Mouse (Mus musculus): ENCODE results near the gene Zranb3.
"Not testable (repeated sequence)": the region's sequence is repeated elsewhere in the genome, so short reads cannot be mapped to it uniquely, and the experiment has no call there.

Gene Zranb3

DNA sequence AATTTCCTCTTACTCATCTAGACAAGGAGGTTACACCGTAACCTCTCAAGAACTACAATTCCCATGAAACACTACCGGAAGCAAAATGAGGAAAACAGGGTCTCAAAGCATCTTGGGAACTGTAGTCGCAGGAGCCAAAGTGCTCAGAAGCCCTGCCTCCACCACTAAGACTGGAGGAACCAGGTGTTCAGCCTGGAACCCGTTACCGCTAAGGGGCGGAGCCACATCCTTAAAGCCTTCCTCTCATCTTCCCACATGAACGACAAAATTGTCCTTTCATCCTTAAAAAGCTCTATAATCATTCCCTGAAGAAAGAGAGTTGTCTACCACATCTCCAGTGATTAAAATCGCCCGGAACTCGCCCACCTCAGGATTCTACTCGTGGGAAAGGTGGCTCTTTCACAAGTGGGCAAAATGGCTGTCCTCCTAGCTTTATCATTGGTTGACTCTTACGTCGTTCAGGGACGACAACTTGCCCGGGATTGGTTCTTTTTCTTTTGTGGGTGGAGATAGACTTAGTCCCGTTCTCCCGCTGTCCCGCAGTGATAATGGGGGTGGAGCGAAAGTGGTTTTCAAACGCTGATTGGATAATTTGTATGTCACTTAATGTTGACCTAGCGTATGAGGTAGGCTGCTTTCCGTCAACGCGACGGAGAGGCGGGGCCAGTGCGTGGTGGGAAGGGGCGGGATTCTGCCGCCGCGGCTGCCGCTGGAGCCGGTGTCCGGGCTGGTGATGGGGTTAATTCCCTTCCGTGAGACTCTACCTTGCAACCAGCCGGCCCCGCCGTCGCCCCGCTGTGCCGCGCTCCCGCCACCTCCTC is at the start of gene Zranb3, which contains the start of gene R3hdm1:
Gene Zranb3, minus strand, starts transcription at position 407 of the 821 bp plus-strand sequence.
Gene R3hdm1, plus strand, starts transcription at position 661 of the 821 bp plus-strand sequence.
- peak; percentile 100 for DNase-seq

DNA sequence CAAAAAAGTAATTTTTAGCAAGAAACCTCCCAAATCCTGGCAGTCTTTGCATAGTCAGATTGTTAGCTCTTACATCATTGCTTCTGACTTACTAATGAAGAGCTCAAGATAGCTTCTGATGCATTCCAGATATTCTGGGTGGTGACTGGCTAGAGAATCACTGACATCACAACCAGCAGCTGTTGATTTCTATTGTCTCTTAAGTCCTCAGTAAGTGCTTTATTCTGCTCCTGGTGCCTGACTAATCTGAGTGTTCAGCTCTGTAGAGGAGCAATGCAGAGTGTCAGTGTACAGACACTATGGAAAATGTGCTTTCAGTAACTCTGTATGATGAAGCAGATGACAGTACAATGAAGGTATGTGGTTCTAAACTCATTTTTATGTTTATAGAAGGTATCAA is 38.9 kb upstream of the Zranb3 start:
- peak; percentile 63 for DNase-seq

DNA sequence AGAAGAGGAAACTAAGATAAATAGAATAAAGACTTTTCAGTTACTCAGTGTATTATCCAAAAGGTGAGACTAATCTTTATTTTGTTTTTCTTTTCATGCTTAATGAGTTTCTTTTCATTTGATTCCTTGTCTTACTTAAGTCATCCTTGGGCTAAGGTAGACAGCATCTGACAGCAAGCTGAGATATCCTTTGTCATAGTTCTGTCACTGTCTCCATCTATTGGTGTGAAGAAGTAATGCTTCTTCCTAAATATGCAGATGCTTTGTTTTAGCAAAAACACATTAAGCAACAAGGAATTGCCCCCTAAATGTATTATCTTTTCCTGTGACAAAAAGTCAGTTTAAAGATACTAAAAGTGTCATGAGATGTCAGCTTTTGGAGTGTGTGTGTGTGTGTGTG is 38.2 kb upstream of the Zranb3 start:
- DNase-seq: peak; percentile 42

DNA sequence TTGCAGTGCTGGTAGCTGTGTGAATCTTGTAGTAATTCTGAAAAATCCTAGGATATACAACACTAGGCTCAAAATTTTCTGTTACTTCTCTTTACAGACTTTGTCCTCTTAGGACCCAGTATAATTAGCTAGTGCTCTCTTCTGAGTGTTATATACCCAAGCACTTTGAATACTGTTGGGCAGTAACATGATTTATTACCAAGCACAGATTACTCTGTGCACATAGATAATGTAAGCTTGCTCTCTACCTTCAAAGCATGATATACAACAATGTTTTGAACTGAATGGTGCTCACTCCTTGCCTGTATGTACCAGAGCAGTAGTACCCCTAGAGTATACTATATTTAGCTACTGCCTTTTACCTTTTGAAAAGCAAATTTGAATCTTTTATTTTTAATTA is 33.4 kb upstream of the Zranb3 start:
- not testable (repeated sequence) for DNase-seq

DNA sequence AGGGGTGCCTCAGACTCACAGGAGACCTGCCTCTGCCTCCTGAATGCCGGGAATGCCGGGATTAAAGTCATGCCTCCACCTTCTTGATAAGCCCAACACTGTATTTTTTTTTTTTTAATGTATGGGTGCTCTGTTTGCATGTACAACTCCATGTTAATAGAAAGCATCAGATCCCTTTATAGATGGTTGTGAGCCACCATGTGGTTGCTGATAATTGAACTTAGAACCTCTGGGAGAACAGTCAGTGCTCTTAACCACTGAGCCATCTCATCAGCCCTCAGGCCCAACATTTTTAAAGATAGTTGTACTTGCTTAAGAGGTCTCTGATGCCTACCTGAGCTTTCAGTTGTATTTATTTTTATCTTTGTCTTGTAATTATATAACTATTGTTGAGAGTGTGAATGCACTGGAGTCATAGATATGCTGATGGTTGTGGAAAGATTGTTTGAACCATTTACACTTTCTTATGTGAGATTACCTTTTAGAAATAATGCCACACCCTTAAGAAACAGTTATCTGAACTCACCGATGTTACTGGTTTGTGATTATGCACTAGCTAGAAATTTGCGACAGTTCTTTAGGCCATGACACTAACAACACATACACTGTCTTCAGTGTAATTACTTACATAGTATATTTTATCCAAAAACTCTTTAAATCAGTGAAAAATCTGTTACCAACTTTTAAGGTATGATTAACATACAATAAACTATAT is 18.2 kb upstream of the Zranb3 start:
- DNase-seq: no peak

DNA sequence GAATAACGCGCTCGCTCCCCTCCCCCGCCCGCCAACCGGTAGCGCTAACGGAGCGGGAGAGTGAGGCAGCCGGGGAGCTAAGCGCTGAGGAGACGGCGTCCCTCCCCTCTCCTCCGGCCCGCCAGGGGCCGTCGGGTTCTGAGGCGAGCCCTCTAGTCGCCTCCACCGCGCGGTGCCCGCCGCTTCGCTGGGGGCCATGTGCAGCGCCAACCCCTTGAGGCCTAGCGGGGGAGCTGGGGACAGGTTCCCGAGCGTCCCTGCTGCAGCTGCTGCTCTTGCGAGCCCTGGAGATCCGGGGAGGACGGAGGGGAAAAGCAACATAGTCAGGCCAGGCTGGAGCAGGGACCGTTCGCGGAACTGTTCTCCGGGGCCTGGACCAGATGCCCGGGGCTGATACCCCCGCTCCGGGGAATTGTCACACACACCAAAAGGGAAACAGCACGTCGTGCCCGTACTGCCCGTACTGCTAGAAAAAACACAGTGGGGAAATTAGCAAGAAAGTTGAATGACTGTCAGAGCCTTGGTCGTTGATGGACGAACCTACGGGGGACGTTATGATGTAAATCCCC is 757 bp upstream of the Zranb3 start:
- DNase-seq: no peak

DNA sequence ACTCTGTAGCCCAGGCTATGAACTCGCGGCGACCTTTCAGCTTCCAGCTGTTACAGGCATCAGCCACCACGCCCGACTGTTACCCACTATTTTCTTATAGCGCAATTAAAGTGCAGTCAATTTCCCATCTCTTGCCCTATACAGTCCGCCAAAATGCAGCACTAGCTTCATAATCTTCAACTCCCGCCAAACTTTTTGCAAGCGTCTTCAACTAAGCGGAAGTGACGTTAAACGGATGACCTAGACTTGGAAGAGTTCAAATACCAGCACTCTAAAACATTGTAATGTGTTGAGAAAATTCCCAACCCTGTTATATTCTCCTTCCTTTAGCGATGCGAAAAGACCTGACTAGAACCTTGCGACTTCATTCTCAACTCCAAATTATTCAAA is 601 bp downstream of the Zranb3 start:
- no peak for DNase-seq

DNA sequence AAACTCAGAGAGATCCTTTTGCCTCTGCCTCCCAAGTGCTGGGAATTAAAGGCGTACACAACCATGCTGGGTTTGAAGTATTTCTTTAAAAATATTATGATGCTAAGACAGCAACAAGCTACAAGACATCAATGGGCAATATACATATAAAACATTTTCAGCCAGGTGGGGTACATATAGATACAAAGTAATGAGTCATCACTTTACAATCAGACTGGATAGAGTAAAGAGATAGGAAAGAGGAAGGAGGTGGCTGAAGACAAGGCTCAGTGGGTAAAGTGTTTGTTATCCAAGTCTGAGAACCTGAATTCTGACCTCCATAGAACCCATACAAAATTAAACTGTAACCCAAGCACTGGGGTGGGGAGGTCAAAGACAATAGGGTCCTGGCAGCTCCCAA is 4.5 kb downstream of the Zranb3 start:
- no peak for DNase-seq

DNA sequence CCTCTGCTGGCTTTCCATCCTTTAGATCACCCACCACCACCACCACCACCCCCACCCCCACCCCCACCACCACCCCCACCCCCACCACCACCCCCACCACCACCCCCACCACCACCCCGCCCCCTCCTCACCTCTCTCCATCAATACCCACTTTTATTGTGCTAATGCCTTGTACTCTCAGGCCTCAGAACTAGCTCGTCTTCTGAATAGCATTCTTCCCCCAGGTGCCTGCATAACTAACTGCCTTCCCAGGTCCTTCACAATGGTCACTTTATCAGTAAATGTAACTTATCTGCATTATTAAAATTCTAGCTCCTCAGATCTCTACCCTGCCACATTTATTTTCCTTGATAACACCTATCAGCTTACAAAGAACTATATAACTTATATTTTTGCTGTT is 8.2 kb downstream of the Zranb3 start:
- DNase-seq: no peak

DNA sequence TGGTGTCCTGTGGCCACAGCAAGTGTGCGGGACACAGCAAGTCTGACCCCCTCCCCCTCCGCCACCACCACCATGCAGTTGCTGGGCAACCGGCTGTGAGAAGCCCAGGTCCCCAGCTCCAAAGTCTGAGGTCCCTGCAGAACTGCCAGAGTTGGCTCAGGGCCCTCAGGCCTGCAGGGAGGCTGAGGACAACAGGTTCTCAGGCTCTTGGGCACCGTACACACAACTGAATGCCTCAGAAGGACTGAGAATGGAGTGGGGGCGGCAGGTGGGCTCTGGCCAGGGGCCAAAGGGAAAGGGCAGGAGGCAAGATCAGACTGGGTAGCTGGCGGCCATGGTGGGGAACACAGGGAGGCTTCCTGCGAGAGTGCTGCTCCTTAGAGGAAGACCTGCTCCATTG is 20.0 kb downstream of the Zranb3 start:
- DNase-seq: no peak

DNA sequence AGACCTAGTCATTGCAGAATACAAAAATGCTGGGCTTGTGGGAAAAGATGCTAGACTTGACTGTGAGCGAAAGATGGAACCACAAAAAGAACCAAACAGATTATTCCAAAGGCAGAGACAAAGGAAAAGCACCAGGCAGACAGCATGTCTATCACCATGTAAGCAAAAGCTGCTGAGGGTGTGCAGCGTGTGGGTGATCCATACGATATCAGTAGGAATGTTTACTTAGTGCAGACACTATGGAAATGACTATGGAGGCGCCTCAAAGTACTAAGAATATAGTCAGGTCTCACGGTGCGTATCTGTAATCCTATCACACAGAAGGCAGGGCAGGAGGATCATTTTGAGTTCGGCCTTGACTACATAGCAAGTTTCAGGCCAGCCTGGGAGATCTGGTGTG is 21.0 kb downstream of the Zranb3 start:
- DNase-seq: no peak

DNA sequence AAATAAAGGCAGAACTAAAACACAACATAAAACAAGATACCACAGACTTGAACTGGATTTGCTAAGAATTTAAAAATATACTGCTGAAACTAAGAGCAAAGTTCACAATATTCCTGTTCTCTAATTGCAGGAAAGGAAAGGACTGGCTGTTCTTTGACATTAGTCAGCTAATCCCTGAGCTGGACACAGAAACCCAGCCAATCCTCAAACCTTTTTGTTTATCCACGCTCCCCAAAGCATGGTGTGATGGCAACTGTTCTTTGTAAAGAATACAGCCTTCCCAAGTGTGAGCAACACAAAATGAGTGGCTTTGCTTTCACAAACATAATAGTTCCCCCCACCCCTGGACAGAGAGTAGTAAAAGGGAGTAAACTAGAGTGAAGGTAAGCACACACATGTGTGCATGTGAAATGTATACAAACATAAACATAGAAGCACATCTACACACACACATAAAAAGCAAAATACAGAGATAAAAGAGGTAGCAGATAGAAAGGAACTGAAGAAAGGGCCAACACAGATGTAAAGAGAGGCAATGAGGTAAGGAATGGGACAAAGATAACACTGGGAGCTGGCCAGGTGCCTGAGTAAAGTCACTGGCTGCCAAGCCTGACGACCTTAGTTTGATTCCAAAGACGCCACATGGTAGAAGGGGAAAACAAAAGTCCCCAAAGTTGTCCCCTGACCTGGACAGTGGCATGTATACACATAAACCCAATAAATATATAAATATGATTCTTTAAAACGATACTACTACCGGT is 21.7 kb downstream of the Zranb3 start:
- DNase-seq: no peak

DNA sequence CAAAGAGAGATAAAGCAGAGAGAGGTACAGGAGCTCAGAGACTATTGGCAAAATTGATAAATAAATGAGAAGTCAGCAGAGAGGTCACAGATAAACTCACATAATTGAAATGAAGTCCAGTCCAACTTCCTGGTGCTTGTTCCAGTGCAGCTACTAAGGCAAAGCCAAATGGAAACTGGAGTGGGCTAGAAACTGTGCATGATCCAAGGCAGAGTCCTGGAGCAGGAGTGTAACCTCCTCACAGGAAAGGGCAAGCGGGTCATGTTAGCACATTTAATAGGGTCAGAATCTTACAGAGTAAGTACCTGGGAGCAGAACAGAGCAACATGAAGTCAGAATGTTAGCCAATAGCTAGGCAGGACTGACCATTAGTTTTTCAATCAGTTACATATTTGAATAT is 24.2 kb downstream of the Zranb3 start:
- DNase-seq: no peak

DNA sequence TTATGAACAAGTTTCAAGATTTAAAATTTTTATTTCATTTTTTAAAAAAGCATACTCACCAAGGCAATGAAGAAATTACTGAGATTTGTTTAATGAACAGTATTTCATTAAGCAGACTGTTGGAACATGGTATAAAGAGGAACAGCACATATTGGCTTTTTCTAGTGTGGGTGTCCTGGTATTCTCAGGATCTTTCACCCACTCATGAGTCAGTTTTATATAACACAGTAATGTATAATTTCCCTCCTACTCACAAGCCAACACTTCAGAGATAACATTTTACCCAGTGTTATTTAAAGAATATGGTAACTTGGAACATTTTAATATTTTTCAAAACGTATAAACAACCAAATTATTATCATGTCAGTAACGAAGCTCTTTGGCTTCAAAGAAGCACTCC is 25.1 kb downstream of the Zranb3 start:
- no peak for DNase-seq

DNA sequence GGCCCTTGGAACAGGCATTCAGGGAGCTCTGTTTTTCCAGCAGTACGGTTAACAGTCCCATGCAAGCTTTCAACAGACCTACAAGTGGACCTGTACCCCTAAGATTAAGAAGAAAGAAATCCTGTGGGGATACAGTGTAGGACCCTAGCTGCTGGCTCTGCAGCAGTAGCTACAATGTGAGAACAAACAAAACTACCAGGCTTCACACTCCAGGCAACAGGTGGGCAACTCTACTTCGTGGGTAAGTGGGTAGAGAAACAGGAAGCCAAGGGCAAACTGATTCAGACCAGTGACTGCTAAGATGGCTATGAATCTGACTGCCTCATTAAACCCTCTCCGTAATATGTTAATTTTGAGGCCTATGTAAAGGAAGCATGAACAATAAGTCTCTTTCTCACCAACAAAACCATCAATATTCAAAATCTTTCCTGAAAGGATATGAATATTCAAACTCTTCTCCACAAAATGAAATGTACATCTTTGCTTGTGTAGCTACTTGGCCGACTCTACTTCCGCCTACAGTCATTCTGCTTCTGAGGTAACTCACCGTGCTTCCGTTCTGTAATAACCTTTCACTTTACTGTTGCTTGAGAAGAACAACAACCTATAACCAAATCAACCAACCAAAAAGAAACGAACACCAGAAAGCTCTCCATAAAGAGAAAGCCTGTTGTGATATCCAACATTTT is 25.9 kb downstream of the Zranb3 start:
- DNase-seq: no peak

DNA sequence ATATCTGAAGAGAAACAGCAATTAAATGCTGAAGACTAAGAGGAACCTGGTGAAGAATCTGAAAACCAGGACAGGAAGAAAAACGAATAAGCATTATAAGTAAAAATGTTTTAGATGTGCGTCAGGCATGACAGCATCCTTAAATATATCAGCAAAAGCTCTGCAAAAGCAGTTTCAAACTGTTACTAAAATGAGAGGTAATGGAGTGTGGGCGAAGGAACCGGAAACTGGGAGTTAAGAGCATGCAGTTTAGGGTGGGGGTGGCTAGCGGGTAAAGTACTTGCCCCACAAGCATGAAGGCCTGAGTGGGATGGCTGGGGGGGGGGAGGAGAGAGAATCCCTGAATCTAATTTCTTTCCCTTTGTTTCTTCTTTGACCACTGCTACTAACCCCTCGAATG is 29.8 kb downstream of the Zranb3 start:
- no peak for DNase-seq

DNA sequence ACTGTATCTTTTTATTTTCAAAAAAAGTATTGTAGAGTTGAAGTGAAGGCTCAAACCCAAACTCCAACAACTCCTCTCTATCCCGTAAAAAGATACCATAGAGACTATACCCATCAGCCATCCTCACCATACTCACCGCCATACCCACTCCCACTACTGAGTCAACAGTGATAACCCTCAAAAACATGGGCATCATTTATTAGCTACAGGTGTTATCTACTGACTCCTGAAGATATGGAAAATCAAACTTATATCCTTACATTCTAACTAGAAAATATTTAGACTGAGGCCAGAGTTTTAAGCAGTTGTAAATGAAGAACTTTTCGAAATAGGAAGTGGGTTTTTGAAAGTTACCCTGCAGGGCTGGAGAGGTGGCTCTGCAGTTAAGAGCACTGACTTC is 32.8 kb downstream of the Zranb3 start:
- no peak for DNase-seq

DNA sequence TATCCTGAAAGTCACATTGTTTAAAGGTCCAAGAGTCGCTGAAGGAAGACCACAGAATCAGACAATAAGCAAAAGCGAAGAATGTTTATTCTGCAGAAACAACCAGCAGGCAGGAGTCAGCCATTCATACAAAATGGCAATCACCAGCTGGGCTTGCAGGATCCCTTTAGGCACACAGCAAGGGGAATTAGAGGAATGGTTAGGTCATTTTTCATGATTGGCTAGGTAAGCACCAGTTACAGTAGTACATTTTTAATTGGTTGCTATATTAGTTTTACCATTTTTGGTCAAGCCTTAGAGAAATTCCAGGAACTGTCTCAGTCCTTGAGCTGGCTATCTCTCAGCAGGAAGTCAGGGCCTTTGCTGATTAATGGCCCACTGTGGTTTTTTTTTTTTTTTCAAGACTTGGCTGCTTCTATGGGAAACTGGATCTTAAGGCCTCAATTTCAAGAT is 33.9 kb downstream of the Zranb3 start:
- DNase-seq: no peak

DNA sequence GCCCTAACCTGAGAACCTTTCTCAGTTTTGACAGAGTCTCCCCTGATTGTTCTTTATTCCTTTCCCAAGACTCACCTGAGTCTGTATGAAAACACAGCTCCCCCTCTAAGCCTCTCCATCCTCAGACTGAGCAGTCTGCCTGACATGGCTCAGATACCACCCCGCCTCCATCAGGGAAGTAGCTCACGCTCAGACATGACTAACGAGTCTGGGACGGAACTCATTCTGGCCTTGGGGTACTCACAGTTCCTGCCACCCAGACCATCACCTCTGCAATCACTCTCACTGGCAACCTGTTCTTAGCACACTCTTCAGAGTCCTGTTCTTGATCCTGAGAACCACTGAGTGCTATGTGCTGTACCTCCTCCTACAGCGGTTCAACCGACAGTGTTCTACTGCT is 38.1 kb downstream of the Zranb3 start:
- no peak for DNase-seq

DNA sequence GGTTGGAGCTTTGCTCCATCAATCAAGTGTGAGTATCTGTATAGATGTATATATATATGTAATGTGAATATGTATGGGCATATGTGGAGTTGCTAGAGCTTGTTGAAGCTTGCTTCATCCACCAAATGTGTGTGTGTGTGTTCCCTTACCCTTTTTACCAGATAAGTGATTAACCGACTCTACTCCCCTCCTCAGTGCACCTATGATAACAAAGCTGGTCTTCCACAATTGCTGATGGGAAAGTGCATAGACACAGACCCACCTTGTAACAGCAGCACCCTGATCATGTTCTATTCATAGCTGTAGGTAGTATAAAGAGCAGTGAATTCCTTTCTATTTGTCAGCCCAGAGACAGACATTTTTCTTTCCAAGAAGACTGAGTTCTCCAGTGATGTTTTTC is 40.7 kb downstream of the Zranb3 start:
- no peak for DNase-seq

DNA sequence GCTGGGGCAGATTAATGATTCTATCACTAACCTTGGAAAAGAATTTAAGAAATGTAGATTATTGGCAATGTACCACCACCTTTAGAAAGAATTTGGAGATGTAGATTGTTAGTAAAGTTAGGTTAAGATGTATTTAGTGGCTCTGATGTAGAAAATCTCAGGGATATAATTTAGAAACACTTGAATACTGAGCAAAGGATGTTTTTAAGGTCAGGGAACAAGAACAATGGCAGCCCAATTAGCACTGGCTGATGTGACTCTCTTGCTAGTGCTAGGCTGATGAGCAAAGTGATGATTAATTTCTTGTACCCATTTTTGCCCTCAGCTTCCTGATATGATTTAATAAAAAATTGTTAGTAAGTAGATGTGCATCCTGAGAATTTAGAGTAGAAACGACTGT is 41.4 kb downstream of the Zranb3 start:
- DNase-seq: peak; percentile 77

DNA sequence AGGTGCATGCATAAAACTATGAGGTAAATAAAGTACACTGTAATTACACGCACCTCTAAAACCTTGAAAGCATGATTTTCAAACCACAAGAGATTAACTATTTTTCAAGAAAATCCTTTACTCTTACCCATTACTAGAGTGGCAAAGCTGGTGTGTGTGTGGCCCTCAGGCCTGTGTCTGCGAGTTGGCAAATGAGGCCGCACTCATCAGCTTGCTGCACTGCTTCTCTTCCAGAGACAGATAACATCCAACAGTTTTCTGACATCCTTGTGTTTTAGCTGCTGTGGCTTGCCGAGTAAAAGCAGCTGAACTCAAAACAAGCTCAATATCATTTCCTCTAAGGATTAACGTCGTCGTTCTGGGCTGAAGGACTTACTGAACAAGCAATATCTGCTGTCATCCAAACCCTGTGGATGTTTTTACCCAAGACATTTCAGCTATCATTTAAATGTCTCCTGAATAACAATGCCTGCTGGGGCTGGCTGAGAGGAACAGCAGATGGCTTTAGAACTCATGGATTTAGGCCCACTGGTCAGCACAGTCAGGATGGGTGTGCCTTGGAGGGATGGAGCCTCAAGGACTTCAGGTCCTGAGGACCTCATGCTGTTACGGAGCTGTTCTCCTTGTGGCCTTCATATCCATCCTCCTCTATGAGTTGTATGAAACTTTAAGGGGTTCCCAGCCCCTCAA is 42.0 kb downstream of the Zranb3 start:
- peak; percentile 51 for DNase-seq

Measured in retina, postnatal 1 day (tissue).